Mouse (Mus musculus) hindbrain, embryonic 13.5 days (tissue): ENCODE data around the gene Tjap1. TPM values are rescaled to one million over a fixed set of nuclear protein-coding genes. Genes with fewer than 3 reads are reported as not detected.

ENCODE experiments used
- ATAC-seq: fragments of 200-750 bp; cut with Nextera tagmentation; 2 replicates; pipeline ENCODE4 v1.8.0; 2017; ENCODE audit warnings: moderate TSS enrichment; ENCODE audit not compliant: low FRiP score
- H3K27ac ChIP-seq: fragments of 300-500 bp; sonication (generic); 2 replicates; pipeline ENCODE4 v1.5.1; 2015; ENCODE audit warnings: inconsistent platforms, mild to moderate bottlenecking, moderate library complexity
- H3K27me3 ChIP-seq: fragments of 300-500 bp; sonication (generic); 2 replicates; pipeline ENCODE4 v1.6.1; 2015; ENCODE audit warnings: mild to moderate bottlenecking, inconsistent platforms
- H3K36me3 ChIP-seq: fragments of 300-500 bp; sonication (generic); 2 replicates; pipeline ENCODE4 v1.6.1; 2015; ENCODE audit warnings: mild to moderate bottlenecking, inconsistent platforms
- H3K4me1 ChIP-seq: fragments of 300-500 bp; sonication (generic); replicated peaks from 2 replicates; pipeline ENCODE4 v1.6.1; 2015; ENCODE audit warnings: inconsistent platforms
- H3K4me2 ChIP-seq: fragments of 300-500 bp; sonication (generic); 2 replicates; pipeline ENCODE4 v1.6.1; 2015; ENCODE audit warnings: inconsistent platforms, mild to moderate bottlenecking, moderate library complexity
- H3K4me3 ChIP-seq: fragments of 300-500 bp; sonication (generic); 2 replicates; pipeline ENCODE4 v1.5.1; 2015; ENCODE audit warnings: mild to moderate bottlenecking, inconsistent platforms
- H3K9ac ChIP-seq: fragments of 300-500 bp; sonication (generic); 2 replicates; pipeline ENCODE4 v1.6.1; 2015; ENCODE audit warnings: mild to moderate bottlenecking, inconsistent platforms
- H3K9me3 ChIP-seq: fragments of 300-500 bp; sonication (generic); 2 replicates; pipeline ENCODE4 v1.6.1; 2016; ENCODE audit warnings: inconsistent platforms
- WGBS: fragments of 180-500 bp; shearing (Covaris S2); methylation state at CpG from one replicate; pipeline ENCODE4 v1.1.7; 2015; 5-methylcytosine and 5-hydroxymethylcytosine counted together
- polyA plus RNA-seq: library from polyadenylated mRNA; unstranded; fragments of >200 nt; fragmentation: Nextera tagmentation; extraction: Ambion mirVana; gene quantifications from 2 replicates; pipeline ENCODE4 v1.2.1, GENCODE M21; 2015

Gene Tjap1
- 28.6 and 33.8 TPM in 2 replicates for polyA plus RNA-seq

DNA sequence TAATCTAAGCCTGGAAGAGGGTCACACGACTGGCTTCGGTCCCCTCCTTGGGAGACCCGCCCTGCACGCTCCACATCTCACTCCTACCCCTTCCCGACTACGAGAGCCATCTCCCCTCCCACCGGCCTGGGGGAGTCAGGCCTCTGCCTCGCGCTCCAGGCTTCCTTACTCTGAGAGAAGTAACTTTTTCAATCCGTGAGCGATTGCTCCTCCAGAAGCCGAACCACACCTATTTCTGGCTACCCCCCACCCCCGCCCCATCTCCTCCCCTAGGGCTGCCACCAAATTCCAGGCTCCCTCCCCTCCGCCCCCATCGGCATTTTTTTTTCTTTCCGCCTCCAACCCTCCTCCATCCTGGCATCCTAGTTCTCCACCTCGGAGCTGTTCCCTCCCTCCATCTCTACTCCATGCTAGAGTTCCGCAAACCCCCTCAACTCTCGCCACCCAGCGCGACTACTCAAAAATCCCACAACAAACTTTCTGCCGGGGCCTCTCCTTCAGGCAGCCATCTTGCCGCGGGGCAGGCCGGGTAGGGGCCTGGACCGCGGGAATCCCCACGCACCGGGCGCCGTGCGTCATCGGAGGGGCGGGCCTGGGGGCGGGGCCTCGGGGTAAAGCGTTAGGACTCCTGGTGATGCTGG is at the start of gene Tjap1:
TSS of gene Tjap1 (minus strand) at position 544 of the 641 bp plus-strand sequence.
- H3K9ac ChIP-seq: peak within 1 kb of the TSS; percentile 78
- peak within 1 kb of the TSS; percentile 81 for H3K27ac ChIP-seq
- H3K4me2 ChIP-seq: peak within 1 kb of the TSS; percentile 87
- H3K36me3 ChIP-seq: peaks cover 16% of the 10 kb centered on the region
- peak within 1 kb of the TSS; percentile 61 for H3K4me3 ChIP-seq
- under 1% methylated on average over 36 of the region's 37 CpGs for WGBS
- H3K27me3 ChIP-seq: no peaks in the 10 kb centered on the region
- H3K4me1 ChIP-seq: peaks cover 27% of the 10 kb centered on the region
- peak; percentile 96 for ATAC-seq
- no peaks in the 10 kb centered on the region for H3K9me3 ChIP-seq

DNA sequence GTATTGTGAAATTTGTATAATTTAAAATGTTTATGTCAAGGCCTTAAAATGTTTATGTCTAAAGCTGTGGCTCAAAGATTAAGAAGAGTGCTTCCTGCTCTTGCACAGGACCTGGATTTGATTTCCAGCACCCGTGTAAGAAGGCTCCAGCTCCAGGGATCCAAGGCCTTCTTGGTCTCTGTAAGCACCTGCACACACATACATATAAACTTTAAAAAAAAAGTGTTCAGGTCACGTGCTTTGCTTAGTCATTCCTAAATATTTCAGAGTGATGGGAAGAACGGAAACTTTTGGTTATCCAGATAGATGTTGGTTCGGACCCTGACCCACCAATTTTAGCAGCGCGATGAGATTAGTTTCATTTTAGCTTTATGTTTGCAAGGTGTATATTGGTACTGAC is 45.9 kb upstream of the Tjap1 start:
- H3K9ac ChIP-seq: peak overlapping the region; percentile 89; the same call in 1 of the 2 replicates
- 73% methylated on average over 6 of the region's 6 CpGs for WGBS
- no peaks in the 10 kb centered on the region for H3K9me3 ChIP-seq
- H3K4me3 ChIP-seq: peak overlapping the region; percentile 74
- H3K27ac ChIP-seq: peak overlapping the region; percentile 94
- H3K36me3 ChIP-seq: peaks cover 8% of the 10 kb centered on the region
- H3K27me3 ChIP-seq: no peaks in the 10 kb centered on the region
- no peak for ATAC-seq
- peaks cover 16% of the 10 kb centered on the region for H3K4me1 ChIP-seq
- H3K4me2 ChIP-seq: peak overlapping the region; percentile 80

DNA sequence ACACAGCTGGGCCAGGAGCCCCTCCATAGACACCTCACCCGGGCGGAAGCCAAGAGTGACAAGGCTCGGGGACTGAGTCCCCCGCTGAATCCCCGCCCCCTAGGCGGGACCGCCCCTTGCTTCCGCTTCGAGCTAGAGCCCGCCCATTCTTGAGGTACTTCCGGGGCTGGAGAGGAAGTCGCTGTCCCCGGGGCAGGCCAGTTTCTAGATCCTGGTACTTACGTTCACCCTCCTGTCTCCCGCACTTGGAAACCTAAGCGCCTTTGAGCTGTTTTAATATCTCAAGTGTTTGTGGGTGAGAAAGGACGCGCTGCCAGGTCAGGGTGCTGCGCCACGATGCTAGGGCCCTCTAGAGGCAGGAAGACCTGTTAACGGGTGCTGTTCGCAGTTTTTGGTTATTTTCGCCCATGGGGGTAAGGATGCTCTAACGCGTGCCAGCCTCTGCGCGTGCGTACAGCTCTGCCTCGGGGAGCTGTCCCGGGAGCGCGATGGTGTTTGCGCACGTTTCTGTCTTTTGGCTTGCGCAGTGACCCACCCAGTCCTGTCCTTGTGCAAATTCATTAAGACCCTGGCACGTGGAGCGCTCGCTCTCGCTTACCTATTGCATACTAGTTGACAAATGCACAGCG is 45.2 kb upstream of the Tjap1 start, which contains the start of gene Abcc10:
TSS of gene Abcc10 (minus strand) at position 447 of the 629 bp plus-strand sequence.
- Histone ChIP-seq H3K4me1 (peaks cover 16% of the 10 kb centered on the region), H3K36me3 (peaks cover 15% of the 10 kb centered on the region), H3K27ac (peak within 1 kb of the TSS; percentile 94), H3K4me2 (peak within 1 kb of the TSS; percentile 80), H3K9me3 (no peaks in the 10 kb centered on the region), H3K9ac (peak within 1 kb of the TSS; percentile 89), H3K4me3 (peak within 1 kb of the TSS; percentile 74), H3K27me3 (no peaks in the 10 kb centered on the region)
- peak; percentile 99 for ATAC-seq
- under 1% methylated on average over 40 of the region's 40 CpGs for WGBS

DNA sequence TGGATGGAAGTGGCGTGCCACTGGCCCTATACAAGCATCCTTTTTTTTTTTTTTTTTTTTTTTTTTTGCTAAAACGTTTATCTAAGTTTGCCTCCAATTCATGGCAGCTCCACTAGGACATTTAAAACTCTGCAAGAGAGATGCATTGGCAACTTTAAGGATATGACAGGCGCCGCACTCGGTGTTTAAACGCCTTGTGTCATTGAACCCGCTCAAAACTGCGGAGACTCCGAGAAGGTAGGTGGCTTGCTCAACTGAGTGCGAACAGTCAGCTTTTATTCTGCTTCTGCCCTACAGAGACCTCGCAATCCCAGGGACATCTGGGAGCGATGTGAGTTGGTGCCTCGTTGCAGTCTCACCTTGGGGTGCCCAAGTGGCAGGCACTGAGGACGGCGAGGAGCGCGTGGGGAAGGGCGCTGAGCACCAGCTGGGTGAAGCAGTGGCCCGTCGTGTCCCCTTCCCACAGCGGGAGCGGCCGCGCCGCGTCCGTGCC is 44.6 kb upstream of the Tjap1 start:
- Histone ChIP-seq H3K27ac (peak overlapping the region; percentile 94), H3K27me3 (no peaks in the 10 kb centered on the region), H3K4me3 (peak overlapping the region; percentile 74), H3K4me2 (peak overlapping the region; percentile 80), H3K9me3 (no peaks in the 10 kb centered on the region), H3K9ac (peak overlapping the region; percentile 89), H3K36me3 (peaks cover 21% of the 10 kb centered on the region), H3K4me1 (peaks cover 16% of the 10 kb centered on the region)
- 3% methylated on average over 27 of the region's 27 CpGs for WGBS
- no peak; the same call in 1 of the 2 replicates for ATAC-seq

DNA sequence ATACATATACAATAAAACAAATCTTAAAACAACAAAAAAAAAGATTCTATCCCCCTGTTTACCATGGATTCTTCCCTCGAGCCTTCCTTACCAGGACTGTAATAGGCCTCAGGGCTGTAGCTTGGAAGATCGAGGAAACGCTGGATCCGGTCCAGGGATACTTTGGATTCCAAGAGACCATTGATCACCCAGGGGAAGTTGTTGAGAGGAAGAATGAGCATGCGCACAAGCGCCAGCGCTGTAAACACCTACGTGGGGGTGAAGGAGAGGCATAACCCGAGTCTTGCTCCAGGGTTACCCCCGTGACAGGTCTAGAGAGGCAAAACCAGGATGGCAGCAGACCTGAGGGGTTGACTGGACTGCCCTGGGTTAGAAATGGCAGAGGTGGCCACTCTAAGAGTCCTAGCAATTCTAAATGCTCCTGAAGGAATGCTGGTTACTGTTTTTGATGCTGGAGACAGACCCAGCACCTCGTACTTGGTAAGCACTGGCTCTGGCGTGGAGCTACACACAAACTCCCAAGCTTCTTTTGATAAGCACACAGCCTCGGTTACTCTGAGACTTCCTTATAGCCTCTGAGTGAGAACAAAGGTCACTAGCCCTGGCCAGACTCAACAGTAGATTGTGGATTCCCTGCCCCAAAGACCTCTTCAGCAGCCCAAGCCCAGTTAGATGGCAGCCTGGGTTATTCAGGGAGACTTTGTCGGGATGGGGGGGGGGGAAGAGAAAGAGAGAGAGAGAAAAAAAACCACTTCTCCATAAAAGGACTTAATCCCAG is 39.4 kb upstream of the Tjap1 start:
- Histone ChIP-seq H3K4me3 (no peak overlapping the region), H3K36me3 (peaks cover 43% of the 10 kb centered on the region), H3K9ac (no peak overlapping the region), H3K4me2 (no peak overlapping the region), H3K27me3 (no peaks in the 10 kb centered on the region), H3K4me1 (peaks cover 9% of the 10 kb centered on the region), H3K27ac (no peak overlapping the region), H3K9me3 (no peaks in the 10 kb centered on the region)
- WGBS: 95% methylated on average over 14 of the region's 14 CpGs
- ATAC-seq: no peak

DNA sequence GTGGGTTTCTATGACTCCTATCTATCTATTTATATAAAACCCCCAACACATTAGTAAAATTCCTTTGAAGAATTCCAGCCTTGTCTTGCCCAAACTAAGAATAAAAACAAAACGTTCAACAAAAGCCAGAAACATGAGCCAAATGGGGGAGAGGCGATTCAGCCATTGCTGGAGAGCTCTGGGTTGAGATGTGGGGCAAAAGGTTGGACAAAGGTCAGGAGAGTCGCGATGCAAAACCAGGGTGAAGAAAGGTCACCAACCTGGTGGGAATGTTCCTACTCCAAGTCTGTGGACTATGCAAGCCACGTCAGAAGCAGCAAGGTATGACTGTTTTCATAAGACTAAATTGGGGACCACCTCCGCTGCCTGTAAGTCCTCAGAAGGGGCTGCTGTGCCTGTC is 37.7 kb upstream of the Tjap1 start:
- WGBS: 73% methylated on average over 6 of the region's 6 CpGs
- Histone ChIP-seq H3K27me3 (no peaks in the 10 kb centered on the region), H3K4me3 (no peak overlapping the region), H3K9ac (no peak overlapping the region), H3K9me3 (no peaks in the 10 kb centered on the region), H3K4me1 (no peaks in the 10 kb centered on the region), H3K36me3 (peaks cover 43% of the 10 kb centered on the region), H3K4me2 (no peak overlapping the region), H3K27ac (no peak overlapping the region)
- ATAC-seq: no peak

DNA sequence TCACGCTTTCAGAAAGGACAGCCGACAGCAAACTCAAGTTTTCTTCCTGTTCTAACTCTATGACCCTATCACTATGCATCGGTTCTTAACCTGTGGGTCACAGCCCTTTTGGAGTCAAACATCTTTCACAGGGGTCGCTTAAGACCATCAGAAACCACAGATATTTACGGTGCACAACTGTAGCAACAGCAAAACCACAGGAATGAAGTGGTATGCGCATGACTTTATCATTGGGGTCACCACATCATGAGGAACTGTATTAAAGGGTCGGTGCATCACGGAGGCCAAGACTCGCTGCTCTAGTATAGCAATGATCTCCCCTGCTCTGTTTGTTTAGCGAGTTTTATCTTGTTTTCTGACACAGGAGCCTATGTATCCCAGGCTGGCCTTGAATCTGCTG is 33.0 kb upstream of the Tjap1 start:
- no peak overlapping the region for H3K4me3 ChIP-seq
- 88% methylated on average over 10 of the region's 10 CpGs for WGBS
- H3K36me3 ChIP-seq: peaks cover 22% of the 10 kb centered on the region
- no peaks in the 10 kb centered on the region for H3K27me3 ChIP-seq
- no peak overlapping the region for H3K4me2 ChIP-seq
- ATAC-seq: no peak
- H3K4me1 ChIP-seq: no peaks in the 10 kb centered on the region
- H3K27ac ChIP-seq: no peak overlapping the region
- H3K9me3 ChIP-seq: no peaks in the 10 kb centered on the region
- H3K9ac ChIP-seq: no peak overlapping the region

DNA sequence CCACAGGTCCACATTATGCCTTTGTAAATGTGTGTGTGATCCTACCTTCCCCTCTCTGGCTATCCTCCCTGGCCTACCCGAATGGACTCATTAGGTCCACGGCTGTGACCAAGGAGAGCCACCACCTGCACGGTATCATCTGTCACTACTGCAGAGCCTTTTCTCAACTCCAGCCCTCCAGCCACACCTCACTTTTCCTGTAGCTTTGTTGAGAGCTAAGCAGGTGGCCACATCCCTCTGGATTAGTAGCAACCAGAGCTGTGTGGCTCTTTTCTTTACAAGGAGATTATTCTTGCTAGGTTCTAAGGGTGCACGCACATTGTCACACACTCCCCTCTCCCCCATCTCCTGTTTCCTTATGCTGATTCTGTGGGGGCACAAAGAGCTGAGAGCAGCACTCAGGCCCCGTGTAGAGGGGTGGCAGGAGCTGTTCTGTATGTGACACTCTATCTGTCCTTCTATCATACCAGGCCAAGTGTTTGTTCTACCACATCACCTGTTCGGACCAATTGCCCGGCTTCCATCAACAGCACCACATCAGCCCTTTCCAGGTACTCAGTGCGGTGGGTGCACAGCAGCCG is 30.4 kb upstream of the Tjap1 start:
- Histone ChIP-seq H3K4me3 (no peak overlapping the region), H3K9ac (no peak overlapping the region), H3K9me3 (no peaks in the 10 kb centered on the region), H3K36me3 (peaks cover 33% of the 10 kb centered on the region), H3K27me3 (no peaks in the 10 kb centered on the region), H3K4me2 (no peak overlapping the region), H3K27ac (no peak overlapping the region), H3K4me1 (no peaks in the 10 kb centered on the region)
- WGBS: 90% methylated on average over 9 of the region's 9 CpGs
- ATAC-seq: no peak

DNA sequence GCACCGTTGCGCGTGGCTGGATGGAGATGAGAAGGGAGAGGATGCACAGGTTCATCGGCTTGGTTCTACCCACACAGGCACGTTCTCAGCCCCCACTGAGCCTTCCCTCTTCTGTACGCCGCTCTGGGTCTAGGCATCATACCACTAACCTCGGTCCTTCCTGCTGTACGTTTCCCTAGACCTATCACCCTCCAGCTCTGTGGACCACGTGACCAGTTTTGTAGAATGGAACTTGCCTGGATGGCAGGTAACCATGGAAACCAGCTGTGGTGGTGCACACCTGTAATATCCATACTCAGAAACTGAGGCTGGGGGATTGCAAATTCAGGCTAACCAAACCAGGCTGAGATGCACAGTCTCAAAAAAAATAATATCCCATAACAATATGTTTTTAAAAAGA is 27.7 kb upstream of the Tjap1 start:
- Histone ChIP-seq H3K4me3 (no peak overlapping the region), H3K36me3 (peaks cover 45% of the 10 kb centered on the region), H3K9me3 (no peaks in the 10 kb centered on the region), H3K27me3 (no peaks in the 10 kb centered on the region), H3K4me1 (no peaks in the 10 kb centered on the region), H3K27ac (no peak overlapping the region), H3K4me2 (no peak overlapping the region), H3K9ac (0 out of 2 replicates have a peak overlapping the region, but pooled peaks have one; percentile 1)
- WGBS: 93% methylated on average over 10 of the region's 10 CpGs
- no peak for ATAC-seq

DNA sequence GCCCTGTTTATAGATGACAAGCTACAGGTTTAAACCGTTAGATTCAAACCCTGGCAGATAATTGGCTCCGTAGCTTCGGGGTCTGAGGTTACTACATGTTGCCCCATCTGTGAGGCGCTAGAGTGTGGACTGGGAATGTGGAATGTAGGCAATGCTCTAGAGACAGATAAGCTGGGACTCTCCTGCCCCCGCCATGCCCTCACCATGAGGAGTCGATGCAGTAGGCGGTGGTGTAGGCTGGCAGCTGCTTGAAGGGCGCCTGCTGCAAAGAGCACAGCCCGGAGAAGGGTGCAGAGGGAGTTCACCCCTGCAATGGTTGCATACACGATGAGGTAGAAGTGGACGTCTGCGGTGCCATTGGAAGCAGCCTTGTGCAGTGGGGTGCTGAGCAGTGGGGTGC is 27.0 kb upstream of the Tjap1 start:
- Histone ChIP-seq H3K27ac (no peak overlapping the region), H3K4me3 (no peak overlapping the region), H3K4me1 (no peaks in the 10 kb centered on the region), H3K36me3 (peaks cover 52% of the 10 kb centered on the region), H3K27me3 (no peaks in the 10 kb centered on the region), H3K9ac (no peak overlapping the region), H3K4me2 (no peak overlapping the region), H3K9me3 (no peaks in the 10 kb centered on the region)
- ATAC-seq: no peak
- WGBS: 85% methylated on average over 12 of the region's 12 CpGs

DNA sequence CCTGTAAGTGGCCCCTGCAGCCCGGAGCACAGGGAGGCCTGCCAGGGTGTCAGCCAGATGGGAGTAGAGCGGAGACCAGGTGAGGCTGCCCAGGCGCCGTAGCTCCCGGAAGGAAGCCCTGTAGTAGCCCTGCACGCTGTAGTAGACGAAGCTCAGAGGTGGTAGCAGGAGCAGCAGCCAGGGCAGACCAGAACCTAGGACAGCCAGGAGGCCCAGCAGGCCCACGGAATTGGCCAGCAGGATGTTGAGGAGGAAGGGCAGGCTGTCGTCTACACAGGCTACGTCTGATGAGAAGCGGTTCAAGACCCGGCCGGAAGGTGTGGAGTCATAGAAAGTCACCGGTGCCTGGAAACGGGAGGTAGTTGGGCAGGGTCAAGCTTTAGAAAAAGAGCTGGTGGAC is 24.1 kb upstream of the Tjap1 start:
- Histone ChIP-seq H3K9ac (no peak overlapping the region), H3K27me3 (no peaks in the 10 kb centered on the region), H3K36me3 (peaks cover 66% of the 10 kb centered on the region), H3K9me3 (no peaks in the 10 kb centered on the region), H3K4me1 (no peaks in the 10 kb centered on the region), H3K4me2 (no peak overlapping the region), H3K27ac (no peak overlapping the region), H3K4me3 (no peak overlapping the region)
- 91% methylated on average over 15 of the region's 15 CpGs for WGBS
- no peak for ATAC-seq

DNA sequence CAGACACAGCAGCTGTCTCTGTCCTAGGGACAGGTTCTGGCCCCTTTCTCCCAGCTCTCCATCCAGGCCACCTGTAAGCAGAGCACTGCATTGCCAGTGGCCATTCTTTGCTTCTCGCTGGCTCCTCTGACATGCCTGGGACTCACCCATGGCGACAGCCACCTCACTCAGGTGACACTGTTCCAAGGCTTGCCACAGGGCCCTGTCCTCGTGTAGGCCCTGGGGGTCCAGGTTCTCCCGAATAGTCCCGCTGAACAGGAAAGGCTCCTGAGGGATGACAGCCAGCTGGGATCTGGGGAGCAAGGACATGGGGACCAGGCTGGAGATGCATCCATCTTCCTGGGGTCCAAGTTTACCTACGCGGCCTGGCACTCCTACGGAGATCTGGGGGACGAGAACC is 21.4 kb upstream of the Tjap1 start:
- Histone ChIP-seq H3K27ac (no peak overlapping the region), H3K36me3 (peaks cover 63% of the 10 kb centered on the region), H3K9ac (no peak overlapping the region), H3K4me1 (peaks cover 4% of the 10 kb centered on the region; the same call in 1 of the 2 replicates), H3K4me3 (no peak overlapping the region), H3K27me3 (peaks cover 26% of the 10 kb centered on the region), H3K4me2 (no peak overlapping the region), H3K9me3 (no peaks in the 10 kb centered on the region)
- ATAC-seq: no peak
- WGBS: 91% methylated on average over 9 of the region's 9 CpGs
